Mouse (Mus musculus): Measurements from ENCODE around the gene Srrm4. TPM values are rescaled to one million over a fixed set of nuclear protein-coding genes. Genes with fewer than 3 reads are reported as not detected.

Gene Srrm4
- polyA plus RNA-seq, 1 experiment from 2014 or later, result 20.8 TPM

DNA sequence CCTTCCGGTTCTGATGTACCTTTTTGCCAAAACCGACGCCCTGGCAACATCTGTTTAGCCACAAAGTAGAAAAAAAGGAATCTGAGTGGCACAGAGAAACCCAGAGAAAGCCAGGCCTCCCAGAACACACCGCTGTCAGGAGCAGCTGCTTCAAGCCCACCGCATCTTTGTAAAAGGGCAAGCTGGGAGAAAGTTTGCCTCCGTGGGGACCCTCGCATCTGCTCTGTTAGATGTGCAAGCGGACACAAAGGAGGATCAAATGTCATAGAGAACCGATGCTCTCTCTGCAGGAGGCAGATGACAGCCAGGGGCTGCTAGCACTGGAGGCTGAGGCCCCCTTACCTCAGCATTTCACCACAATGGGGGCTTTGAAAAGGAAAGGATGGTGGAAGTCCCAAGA, 18.3 kb downstream of the Srrm4 start:
- H3K9me3 ChIP-seq (ENCODE audit: control insufficient read depth, low read length), result no peaks in the 10 kb centered on the region
- WGBS, result 22% methylated on average over 9 of the region's 9 CpGs
- no peaks in the 10 kb centered on the region for H3K36me3 ChIP-seq (ENCODE audit: control insufficient read depth, insufficient read depth, low read length)
- no peak overlapping the region for H3K4me2 ChIP-seq (ENCODE audit: low read depth, low read length)
- ATAC-seq (ENCODE audit: low read depth), result no peak
- no peaks in the 10 kb centered on the region for H3K27me3 ChIP-seq (ENCODE audit: control insufficient read depth, insufficient read depth, low read length)
- no peak overlapping the region for H3K9ac ChIP-seq (replicated peaks; ENCODE audit: low read depth, low read length)
- H3K27ac ChIP-seq (ENCODE audit: low read depth, low read length), result no peak overlapping the region
- H3K4me3 ChIP-seq (ENCODE audit: low read depth, low read length), result no peak overlapping the region
- H3K4me1 ChIP-seq (ENCODE audit: control insufficient read depth, insufficient read depth, low read length), result peaks cover 21% of the 10 kb centered on the region

DNA sequence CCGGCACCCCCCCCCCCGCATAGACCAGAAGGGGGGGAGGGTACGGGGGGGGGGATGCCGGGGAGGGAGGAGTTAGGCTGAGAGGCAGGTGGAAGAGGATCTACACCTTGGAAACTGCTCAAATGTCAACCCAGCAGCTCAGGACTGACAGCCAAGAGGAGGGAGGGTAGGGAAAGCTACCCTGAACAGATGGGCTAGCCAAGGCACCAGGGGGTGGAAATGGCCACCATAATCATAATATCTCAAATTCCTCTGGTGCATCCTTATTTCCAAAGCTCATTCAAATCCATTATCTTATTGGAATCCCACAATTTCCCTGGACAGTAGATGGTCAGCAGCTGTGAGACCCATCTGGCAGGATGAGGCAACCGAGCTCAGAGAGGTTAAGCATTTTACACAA, 19.7 kb downstream of the Srrm4 start:
- no peak overlapping the region for H3K9ac ChIP-seq (replicated peaks; ENCODE audit: low read depth, low read length)
- H3K27ac ChIP-seq (ENCODE audit: low read depth, low read length), result no peak overlapping the region; the same call in 1 of the 2 replicates
- H3K4me3 ChIP-seq (ENCODE audit: low read depth, low read length), result no peak overlapping the region
- 23% methylated on average over 4 of the region's 5 CpGs for WGBS
- H3K4me1 ChIP-seq (ENCODE audit: control insufficient read depth, insufficient read depth, low read length), result peaks cover 21% of the 10 kb centered on the region
- no peaks in the 10 kb centered on the region for H3K36me3 ChIP-seq (ENCODE audit: control insufficient read depth, insufficient read depth, low read length)
- no peaks in the 10 kb centered on the region for H3K27me3 ChIP-seq (ENCODE audit: control insufficient read depth, insufficient read depth, low read length)
- no peak for ATAC-seq (ENCODE audit: low read depth)
- H3K9me3 ChIP-seq (ENCODE audit: control insufficient read depth, low read length), result no peaks in the 10 kb centered on the region
- no peak overlapping the region for H3K4me2 ChIP-seq (ENCODE audit: low read depth, low read length)

DNA sequence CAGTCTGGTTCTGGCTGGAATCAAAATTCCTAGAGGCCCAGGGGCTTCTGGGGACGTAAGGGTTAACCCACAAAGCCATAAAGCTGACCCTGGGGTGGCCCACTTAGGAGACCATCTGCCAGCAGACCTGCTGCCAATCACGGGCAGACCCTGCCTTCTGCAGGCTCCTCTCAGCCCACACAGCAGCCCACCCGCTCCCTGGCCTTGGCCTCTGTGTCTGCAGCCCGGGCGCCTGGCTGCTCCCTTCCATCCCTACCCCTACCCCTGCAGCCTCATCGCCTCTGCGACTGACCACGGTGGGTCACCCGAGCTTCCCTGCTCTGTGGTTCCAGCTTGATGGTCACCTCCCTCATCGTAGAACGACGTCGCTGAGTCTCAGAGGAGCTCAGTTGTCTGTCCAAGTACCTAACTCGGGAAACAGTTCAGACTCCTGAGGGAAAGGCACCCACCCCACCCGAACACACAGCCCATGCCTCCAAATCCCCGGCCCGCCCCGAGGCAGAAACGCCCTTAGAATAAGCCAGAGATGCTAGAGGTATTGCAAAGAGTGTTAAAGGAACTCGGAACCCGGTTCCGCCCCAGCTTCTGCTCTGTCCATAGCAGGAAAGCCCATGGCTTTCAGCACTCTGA, 20.3 kb downstream of the Srrm4 start:
- Histone ChIP-seq H3K27me3 (ENCODE audit: control insufficient read depth, insufficient read depth, low read length) (no peaks in the 10 kb centered on the region), H3K4me1 (ENCODE audit: control insufficient read depth, insufficient read depth, low read length) (peaks cover 21% of the 10 kb centered on the region), H3K36me3 (ENCODE audit: control insufficient read depth, insufficient read depth, low read length) (no peaks in the 10 kb centered on the region), H3K9ac (replicated peaks; ENCODE audit: low read depth, low read length) (0 out of 2 replicates have a peak overlapping the region, but pooled peaks have one; percentile 28), H3K4me2 (ENCODE audit: low read depth, low read length) (no peak overlapping the region), H3K27ac (ENCODE audit: low read depth, low read length) (no peak overlapping the region; the same call in 1 of the 2 replicates), H3K4me3 (ENCODE audit: low read depth, low read length) (no peak overlapping the region), H3K9me3 (ENCODE audit: control insufficient read depth, low read length) (no peaks in the 10 kb centered on the region)
- no peak; the same call in 1 of the 2 replicates for ATAC-seq (ENCODE audit: low read depth)
- WGBS, result 11% methylated on average over 22 of the region's 22 CpGs

DNA sequence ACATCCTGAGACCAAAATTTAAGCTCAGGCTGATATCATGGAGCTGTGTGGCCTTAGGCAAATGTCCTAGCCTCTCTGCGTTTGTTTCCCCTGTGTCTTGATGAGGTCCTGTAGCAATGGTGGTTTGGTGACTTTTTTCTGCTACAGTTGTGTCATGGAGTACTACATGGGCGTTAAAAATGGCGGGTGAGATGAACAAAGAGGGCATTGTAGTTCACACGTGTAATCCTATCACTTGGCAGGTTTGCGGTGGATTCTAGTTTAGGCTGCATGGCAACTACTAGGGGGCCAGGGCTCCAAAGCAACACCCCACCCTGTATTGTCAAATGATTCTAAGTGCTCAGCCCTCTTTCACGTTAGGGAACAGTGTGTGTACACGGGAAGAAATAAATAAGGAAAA, 21.1 kb downstream of the Srrm4 start:
- Histone ChIP-seq H3K4me1 (ENCODE audit: control insufficient read depth, insufficient read depth, low read length) (peaks cover 21% of the 10 kb centered on the region), H3K4me3 (ENCODE audit: low read depth, low read length) (no peak overlapping the region), H3K9me3 (ENCODE audit: control insufficient read depth, low read length) (no peaks in the 10 kb centered on the region), H3K27ac (ENCODE audit: low read depth, low read length) (no peak overlapping the region), H3K27me3 (ENCODE audit: control insufficient read depth, insufficient read depth, low read length) (no peaks in the 10 kb centered on the region), H3K36me3 (ENCODE audit: control insufficient read depth, insufficient read depth, low read length) (no peaks in the 10 kb centered on the region), H3K4me2 (ENCODE audit: low read depth, low read length) (no peak overlapping the region), H3K9ac (replicated peaks; ENCODE audit: low read depth, low read length) (no peak overlapping the region)
- 49% methylated on average over 7 of the region's 7 CpGs for WGBS
- no peak for ATAC-seq (ENCODE audit: low read depth)

DNA sequence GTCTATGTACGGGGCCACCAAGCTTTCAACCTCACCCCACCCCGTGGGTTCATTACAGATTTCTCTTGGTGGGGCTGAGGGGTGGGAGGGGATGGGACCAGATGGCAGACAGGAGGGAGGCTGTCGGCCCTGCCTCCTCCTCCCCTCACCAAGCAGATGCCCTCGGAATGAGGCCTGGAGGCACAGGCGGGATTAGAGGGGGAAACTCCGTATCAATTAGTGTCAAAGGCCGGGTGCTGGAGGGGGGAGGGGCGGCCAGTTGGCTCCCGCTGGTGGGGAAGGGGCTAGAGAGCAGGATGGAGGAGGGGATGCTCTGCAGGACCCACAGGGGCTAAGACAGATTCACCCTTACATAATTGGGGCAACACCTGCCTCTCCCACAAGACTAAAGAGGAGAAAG, 22.0 kb downstream of the Srrm4 start:
- ATAC-seq (ENCODE audit: low read depth), result peak; percentile 47; the same call in 1 of the 2 replicates
- H3K9me3 ChIP-seq (ENCODE audit: control insufficient read depth, low read length), result no peaks in the 10 kb centered on the region
- 4% methylated on average over 9 of the region's 9 CpGs for WGBS
- 0 out of 2 replicates have a peak overlapping the region, but pooled peaks have one; percentile 21 for H3K9ac ChIP-seq (replicated peaks; ENCODE audit: low read depth, low read length)
- no peaks in the 10 kb centered on the region for H3K36me3 ChIP-seq (ENCODE audit: control insufficient read depth, insufficient read depth, low read length)
- peak overlapping the region; percentile 48 for H3K27ac ChIP-seq (ENCODE audit: low read depth, low read length)
- no peak overlapping the region for H3K4me2 ChIP-seq (ENCODE audit: low read depth, low read length)
- peaks cover 21% of the 10 kb centered on the region for H3K4me1 ChIP-seq (ENCODE audit: control insufficient read depth, insufficient read depth, low read length)
- H3K4me3 ChIP-seq (ENCODE audit: low read depth, low read length), result no peak overlapping the region
- no peaks in the 10 kb centered on the region for H3K27me3 ChIP-seq (ENCODE audit: control insufficient read depth, insufficient read depth, low read length)

DNA sequence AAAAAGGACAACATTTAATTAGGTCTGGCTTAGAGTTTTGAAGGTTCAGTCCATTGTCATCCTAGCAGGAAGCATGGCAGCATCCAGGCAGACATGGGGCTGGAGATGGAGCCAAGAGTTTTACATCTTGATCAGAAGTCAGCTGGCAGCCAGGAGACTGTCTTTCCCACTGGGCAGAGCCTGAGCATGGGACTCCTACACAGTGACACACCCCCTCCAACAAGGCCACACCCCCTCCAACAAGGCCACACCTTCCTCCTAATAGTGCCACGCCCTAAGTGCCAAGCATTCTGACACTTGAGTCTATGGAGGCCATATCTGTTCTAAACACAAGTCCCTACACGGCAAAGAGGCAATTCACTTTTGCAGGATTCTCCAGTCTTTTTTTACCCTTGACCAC, 23.6 kb downstream of the Srrm4 start:
- Histone ChIP-seq H3K27ac (ENCODE audit: low read depth, low read length) (no peak overlapping the region), H3K4me3 (ENCODE audit: low read depth, low read length) (no peak overlapping the region), H3K9me3 (ENCODE audit: control insufficient read depth, low read length) (no peaks in the 10 kb centered on the region), H3K27me3 (ENCODE audit: control insufficient read depth, insufficient read depth, low read length) (no peaks in the 10 kb centered on the region), H3K4me1 (ENCODE audit: control insufficient read depth, insufficient read depth, low read length) (peaks cover 21% of the 10 kb centered on the region), H3K36me3 (ENCODE audit: control insufficient read depth, insufficient read depth, low read length) (no peaks in the 10 kb centered on the region), H3K9ac (replicated peaks; ENCODE audit: low read depth, low read length) (no peak overlapping the region), H3K4me2 (ENCODE audit: low read depth, low read length) (no peak overlapping the region)
- 75% methylated on average over 2 of the region's 2 CpGs for WGBS
- no peak for ATAC-seq (ENCODE audit: low read depth)

DNA sequence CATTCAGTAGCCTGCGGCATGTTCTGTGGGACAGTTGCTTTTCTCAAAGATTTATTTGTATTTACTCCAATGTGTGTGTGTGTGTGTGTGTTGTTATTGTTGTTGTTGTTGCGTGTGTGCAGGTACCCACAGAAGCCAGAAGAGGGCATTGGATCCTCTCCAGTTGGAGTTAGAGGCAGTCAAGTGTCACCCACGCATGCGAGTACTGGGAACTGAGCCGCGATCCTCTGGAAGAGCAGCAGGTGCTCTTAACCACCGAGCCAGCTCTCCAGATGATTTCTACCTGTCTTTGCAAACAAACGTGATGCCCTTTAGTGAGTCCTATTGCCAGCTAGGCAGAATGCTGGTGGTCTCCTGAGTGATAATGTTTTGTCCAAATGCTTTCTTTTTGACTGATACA, 24.3 kb downstream of the Srrm4 start:
- Histone ChIP-seq H3K4me3 (ENCODE audit: low read depth, low read length) (no peak overlapping the region), H3K9ac (replicated peaks; ENCODE audit: low read depth, low read length) (no peak overlapping the region), H3K27ac (ENCODE audit: low read depth, low read length) (no peak overlapping the region), H3K9me3 (ENCODE audit: control insufficient read depth, low read length) (no peaks in the 10 kb centered on the region), H3K27me3 (ENCODE audit: control insufficient read depth, insufficient read depth, low read length) (no peaks in the 10 kb centered on the region), H3K36me3 (ENCODE audit: control insufficient read depth, insufficient read depth, low read length) (no peaks in the 10 kb centered on the region), H3K4me2 (ENCODE audit: low read depth, low read length) (no peak overlapping the region), H3K4me1 (ENCODE audit: control insufficient read depth, insufficient read depth, low read length) (peaks cover 16% of the 10 kb centered on the region)
- ATAC-seq (ENCODE audit: low read depth), result no peak
- 91% methylated on average over 8 of the region's 8 CpGs for WGBS

DNA sequence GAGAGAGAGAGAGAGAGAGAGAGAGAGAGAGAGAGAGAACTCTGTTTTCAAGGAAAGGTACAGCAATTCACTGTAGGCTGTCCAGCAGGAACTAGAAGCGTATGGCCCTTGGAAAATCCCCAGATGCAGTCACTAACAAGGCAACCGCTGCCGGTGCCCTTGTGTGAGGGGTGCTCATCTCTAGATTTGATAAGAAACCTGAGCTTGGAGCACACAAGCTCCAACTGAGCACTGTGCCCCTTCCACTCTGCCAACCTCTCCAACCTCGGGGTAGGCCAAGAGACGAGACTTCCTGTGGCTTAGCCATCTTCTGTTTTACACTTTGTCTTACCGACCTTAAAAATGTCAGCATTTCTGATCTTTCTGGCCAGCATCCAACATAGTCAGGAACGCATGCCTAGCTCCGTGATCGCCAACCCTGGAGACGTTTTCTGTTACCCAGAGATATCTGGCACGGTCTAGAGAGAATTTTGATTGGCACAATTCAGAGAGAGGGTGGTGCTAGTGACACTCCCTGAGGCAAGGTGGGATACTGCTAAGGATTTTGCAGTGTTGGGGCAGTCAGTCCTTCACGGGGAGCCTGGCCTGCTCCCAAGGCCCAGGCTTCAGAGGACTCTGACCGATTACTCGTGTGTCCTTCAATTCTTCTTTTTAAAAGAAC, 25.1 kb downstream of the Srrm4 start:
- Histone ChIP-seq H3K36me3 (ENCODE audit: control insufficient read depth, insufficient read depth, low read length) (no peaks in the 10 kb centered on the region), H3K4me2 (ENCODE audit: low read depth, low read length) (no peak overlapping the region), H3K27ac (ENCODE audit: low read depth, low read length) (no peak overlapping the region), H3K9me3 (ENCODE audit: control insufficient read depth, low read length) (no peaks in the 10 kb centered on the region), H3K9ac (replicated peaks; ENCODE audit: low read depth, low read length) (no peak overlapping the region), H3K4me1 (ENCODE audit: control insufficient read depth, insufficient read depth, low read length) (peaks cover 10% of the 10 kb centered on the region), H3K27me3 (ENCODE audit: control insufficient read depth, insufficient read depth, low read length) (no peaks in the 10 kb centered on the region), H3K4me3 (ENCODE audit: low read depth, low read length) (no peak overlapping the region)
- ATAC-seq (ENCODE audit: low read depth), result no peak
- WGBS, result 60% methylated on average over 14 of the region's 14 CpGs

DNA sequence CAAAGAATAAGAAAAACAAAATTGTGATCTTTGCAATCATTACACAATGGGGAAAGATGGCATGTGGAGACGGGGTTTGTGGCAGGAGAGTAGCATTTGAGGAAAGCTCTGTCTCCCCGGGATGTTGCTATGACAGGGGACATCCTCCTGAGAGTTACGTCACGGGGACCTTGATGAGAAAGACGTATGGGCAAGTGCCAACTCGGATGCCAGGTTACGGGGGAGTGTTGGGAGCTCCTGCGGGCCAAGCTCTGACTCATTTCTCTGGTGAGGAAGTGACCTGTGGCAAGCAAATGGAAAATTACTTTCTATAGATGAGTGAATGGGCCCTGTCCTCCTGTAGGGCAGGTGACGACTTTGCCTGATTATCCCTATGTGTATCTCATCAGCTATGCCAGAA, 26.0 kb downstream of the Srrm4 start:
- ATAC-seq (ENCODE audit: low read depth), result no peak
- H3K36me3 ChIP-seq (ENCODE audit: control insufficient read depth, insufficient read depth, low read length), result no peaks in the 10 kb centered on the region
- H3K9ac ChIP-seq (replicated peaks; ENCODE audit: low read depth, low read length), result no peak overlapping the region
- 0 out of 2 replicates have a peak, but pooled peaks cover 4% of the 10 kb centered on the region for H3K4me1 ChIP-seq (ENCODE audit: control insufficient read depth, insufficient read depth, low read length)
- no peaks in the 10 kb centered on the region for H3K9me3 ChIP-seq (ENCODE audit: control insufficient read depth, low read length)
- no peak overlapping the region for H3K27ac ChIP-seq (ENCODE audit: low read depth, low read length)
- H3K27me3 ChIP-seq (ENCODE audit: control insufficient read depth, insufficient read depth, low read length), result no peaks in the 10 kb centered on the region
- WGBS, result 73% methylated on average over 9 of the region's 9 CpGs
- no peak overlapping the region for H3K4me3 ChIP-seq (ENCODE audit: low read depth, low read length)
- H3K4me2 ChIP-seq (ENCODE audit: low read depth, low read length), result no peak overlapping the region

All from neural tube, embryonic 14.5 days (tissue).